Mouse (Mus musculus) left cerebral cortex, postnatal 36 days (tissue): ENCODE measurements around the gene Armc2. TPM values are rescaled to one million over a fixed set of nuclear protein-coding genes. Genes with fewer than 3 reads are reported as not detected.

Source experiments
- DNase-seq, 2 experiments: peaks; one replicate each; pipeline ENCODE4 v3.0.0; 2021 to 2022; ENCODE audit warnings: low spot score in 2 of 2, mixed read lengths in 1 of 2
- intact Hi-C: fragments of 180-260 bp; cut with DNase I; formaldehyde crosslinking; loops from one replicate; pipeline ENCODE4 v1.15.1; 2025
- total RNA-seq, 2 experiments: library from RNA; stranded (reverse); gene quantifications; 2 replicates each; pipeline ENCODE4 v1.2.3; 2021

Gene Armc2
- total RNA-seq, 2 experiments from 2014 or later: 12.8 to 14.7 TPM

DNA sequence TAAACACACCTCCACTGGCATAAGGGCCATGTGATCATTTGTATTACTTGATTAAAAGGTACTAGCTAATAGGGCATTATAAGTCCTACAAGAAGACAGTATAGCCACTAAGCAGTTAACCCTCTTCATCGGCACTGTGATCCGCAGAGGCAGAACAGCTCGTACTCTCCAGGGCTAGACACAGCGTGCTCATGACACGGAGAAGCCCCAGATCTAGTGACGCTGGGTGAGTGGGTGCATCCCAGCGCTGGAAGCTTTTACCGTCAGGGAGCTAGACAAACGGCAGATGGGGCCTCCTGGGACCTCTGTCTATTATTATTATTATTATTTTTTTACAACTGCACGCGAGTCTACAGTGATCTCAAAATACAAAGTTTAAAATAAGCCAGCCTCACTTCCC is 9.1 kb upstream of the Armc2 start:
- intact Hi-C loops: loop anchor here (5.0 kb wide), 1 partner anchor 250 kb away; the partner anchor contains the start of gene Foxo3
- no peak for DNase-seq

DNA sequence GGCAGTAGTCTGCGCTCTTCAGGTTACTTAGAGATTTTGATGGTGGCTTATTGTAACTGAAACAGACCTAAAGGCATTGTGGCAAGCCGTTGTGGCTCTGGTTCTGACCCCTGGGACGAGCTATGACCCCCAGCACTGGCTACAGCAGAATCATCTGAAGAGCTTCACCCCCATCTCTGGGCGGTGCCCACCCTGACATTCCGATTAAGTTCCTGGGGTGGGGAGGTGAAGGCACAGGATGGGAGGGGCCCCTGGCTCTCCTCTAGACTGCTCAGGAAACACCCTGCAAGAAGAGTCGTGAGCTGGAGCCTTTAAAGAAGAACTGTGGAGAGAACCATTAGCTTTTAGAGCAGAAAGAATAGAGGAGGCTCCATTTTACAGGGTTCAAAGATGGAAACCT is 6.2 kb upstream of the Armc2 start:
- no peak for DNase-seq
- intact Hi-C loops: no loop called here

DNA sequence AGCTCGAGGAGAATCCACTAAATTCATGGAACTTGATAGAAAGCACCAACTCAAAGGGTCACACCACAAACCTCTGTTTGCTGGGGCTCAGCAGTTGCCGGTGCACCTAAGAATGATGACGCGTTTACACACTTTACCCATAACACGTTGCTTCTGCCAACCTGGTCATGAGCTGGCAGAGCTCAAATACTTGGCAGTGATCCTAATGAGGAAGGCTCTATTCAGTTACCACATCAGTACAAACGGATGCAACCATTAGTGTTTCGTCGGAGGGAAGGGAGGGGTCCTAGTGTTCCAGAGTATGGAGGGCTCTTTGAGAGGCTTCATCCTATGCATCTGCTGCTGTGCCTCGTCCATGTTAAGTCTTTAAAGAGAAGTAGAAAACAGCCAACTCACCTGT is 3.3 kb upstream of the Armc2 start:
- intact Hi-C loops: no loop called here
- DNase-seq: no peak

DNA sequence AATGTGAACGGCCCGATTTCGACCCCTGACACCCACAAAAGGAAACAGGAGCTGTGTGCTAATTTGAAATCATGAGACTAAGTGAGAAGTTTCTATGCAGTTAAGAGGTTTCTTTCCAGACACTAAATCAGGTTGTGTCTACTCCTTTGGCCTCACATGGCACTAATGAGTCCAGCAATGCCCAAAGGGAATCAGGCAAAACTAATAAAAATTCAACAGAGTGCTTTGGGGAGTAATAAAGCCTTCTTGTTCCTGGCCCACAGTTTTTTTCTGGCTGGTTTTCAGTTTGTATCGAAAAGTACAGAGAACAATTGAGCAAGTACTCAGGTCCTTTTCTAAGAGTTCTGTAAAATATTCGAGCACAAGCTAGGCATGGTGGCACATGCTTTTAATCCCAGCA is 4.2 kb downstream of the Armc2 start:
- DNase-seq: no peak
- intact Hi-C loops: no loop called here

DNA sequence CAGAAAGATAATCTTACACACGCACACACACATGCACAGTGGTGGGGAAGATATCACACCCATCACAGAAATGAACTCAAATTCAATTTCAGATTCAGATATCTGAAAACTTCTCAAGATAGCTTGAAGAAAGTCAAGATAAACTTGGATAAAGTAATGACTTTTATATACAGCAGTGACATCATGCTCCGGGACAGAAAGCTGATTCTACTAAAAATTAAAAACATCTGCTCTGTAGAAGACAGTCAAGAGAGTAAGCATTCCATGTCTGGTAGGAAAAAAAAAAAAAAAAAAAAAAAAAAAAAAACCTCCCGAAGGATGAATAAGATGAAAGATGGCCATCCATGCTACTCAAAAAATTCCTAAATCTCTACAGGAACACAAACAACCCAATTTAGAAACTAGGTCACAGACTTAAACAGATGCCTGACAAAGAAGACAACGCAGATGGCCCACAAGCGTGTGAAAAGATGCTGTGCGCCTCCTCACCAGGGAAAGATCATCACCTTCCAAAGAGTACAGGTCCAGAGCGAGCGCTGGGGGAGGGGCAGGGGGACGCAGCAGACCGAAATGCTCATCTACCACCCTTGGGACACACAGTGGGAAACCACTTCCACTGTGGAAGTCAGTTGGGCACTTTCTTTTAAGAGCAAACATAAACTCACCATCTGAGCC is 7.3 kb downstream of the Armc2 start:
- intact Hi-C loops: no loop called here

DNA sequence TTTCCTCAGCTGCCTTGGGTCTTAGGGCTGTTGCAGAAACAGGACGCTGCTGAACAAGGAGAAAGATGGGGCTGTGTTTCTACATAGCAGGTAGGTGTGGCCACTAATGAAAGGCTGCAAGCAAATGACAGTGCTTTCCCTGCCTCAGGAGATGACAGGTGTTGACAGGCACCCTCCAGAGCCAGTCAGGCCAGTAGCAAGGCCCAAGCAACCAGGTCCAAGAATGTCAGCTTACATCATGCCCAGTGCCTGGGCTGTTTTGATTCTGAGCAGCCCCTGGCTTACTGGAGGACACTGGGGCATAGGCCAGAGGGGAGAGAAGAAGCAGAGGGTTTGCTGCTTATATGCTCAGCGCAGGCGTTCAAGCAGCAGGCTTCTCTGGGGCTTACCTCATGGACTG is 13.0 kb downstream of the Armc2 start:
- no peak for DNase-seq
- intact Hi-C loops: no loop called here

More for the DNA sequence above, 7.3 kb downstream of the Armc2 start:
- peak in 1 of 2 experiments; percentile 21 for DNase-seq

DNA sequence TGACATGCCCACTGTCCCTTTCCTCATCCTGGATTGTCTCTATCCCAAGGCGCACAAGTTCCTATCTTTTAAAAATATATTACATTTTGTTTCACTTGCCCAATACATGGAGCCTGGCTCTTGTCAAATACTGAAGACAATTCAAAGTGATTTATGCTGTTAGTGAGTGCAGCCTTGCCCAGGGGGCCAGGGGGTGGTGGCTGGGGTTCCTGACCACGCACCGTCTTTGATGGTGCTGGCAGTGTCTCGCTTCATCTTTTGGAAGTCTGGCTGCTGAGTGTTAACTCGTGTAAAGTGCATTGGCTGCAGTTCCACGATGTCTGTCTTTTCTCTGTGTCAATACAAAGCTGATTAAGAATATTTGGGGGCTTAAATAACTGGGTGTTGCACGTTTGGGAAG is 13.6 kb downstream of the Armc2 start:
- DNase-seq: no peak
- intact Hi-C loops: no loop called here

DNA sequence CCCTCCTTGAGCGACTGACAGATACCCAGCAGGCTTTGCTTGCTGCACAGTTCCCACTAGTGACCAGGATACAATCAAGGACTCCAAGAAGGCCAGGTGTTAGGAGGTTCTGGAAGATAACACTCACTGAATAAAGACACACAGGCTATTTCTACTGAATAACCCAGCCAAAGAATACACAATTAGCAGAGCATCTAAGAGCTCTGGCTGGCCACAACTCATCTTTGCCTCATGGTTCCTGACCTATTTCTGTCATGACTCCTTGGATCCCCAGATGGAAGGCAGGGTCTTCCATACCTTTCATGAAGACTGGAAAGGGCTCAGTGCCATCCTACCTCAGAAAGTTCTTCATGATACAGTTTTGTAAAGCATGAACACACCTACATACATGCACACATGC is 14.2 kb downstream of the Armc2 start:
- intact Hi-C loops: no loop called here

DNA sequence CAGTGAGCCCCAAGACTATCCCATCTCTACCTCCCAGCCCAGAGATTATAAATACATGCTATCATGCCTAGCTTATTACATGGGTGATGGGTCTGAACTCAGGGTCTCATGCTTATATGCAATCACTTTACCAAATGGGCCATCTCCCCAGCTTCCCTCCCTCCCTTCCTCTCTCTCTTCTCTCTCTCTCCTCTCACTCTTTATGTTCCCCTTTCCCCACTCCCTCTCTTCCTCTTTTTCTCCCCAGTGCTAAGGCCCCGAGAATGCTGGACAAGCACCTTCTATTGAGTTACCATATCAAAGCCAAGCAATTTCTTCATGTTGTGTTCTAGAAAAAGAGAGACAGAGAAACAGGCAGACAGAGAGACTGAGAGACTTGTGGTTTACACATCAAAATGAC is 14.7 kb downstream of the Armc2 start:
- intact Hi-C loops: no loop called here
- DNase-seq: no peak

More for the DNA sequence above, 14.2 kb downstream of the Armc2 start:
- no peak for DNase-seq

DNA sequence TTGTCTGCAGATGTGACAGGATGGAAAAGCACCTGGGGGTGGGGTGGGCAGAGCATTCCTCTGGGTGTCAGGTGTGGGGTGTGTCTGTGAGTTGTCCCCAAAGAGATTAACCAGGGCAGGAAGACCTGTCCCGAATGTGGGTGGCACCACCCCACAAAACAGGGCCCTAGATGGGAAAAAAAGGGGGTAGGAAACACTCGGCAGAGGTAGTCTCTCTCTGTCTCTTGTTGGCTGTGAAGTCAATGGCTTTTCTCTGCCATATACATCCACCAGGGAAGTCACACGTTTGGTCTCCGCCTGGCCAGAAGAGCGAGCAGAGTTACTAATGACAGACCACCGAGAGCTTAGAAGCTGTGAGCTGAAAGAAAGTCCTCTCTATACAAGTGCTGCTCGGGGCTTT is 15.8 kb downstream of the Armc2 start:
- intact Hi-C loops: no loop called here

DNA sequence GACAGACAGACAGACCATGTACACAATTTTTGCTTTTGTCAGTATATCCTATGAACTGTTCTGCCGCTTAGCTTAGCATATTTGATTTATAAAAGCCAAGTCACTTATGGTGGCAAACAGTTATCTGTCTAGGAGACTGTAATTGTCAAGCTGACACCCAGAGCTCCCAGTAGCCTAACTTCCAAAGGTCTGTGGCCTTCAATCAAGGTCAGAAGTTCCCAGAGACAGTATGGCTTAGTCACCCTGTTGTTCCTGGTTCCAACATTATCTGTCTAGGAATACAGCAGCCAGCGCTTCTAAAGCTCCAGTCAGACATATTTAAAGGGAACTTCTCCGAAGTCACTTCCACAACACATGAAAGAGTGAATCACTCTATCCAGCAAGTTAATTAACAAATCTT is 17.0 kb downstream of the Armc2 start:
- intact Hi-C loops: no loop called here
- DNase-seq: no peak

More for the DNA sequence above, 15.8 kb downstream of the Armc2 start:
- no peak for DNase-seq

DNA sequence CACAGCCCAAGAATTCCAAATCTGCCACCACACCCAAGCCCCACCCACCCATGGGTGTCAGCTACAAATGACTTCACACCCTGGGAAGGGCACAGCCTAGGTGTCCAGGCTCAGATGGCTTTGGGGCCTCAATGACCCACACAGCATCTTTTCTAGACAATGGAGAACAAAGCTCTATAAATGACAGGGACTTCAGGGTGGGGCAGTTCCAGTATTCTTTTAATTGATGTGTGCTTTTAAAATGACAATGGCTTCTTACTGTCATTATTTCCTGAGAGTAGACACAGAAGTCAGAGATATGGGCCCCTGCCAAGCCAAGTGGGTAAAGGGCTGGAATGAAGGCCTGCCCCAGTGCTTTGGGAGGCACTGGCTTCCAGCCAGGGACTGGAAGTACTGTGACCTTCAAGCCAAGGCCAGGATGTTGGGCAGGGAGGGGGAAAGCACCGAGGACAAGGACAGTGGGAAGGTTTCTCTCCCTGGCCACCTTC is 20.5 kb downstream of the Armc2 start:
- no peak for DNase-seq
- intact Hi-C loops: no loop called here

DNA sequence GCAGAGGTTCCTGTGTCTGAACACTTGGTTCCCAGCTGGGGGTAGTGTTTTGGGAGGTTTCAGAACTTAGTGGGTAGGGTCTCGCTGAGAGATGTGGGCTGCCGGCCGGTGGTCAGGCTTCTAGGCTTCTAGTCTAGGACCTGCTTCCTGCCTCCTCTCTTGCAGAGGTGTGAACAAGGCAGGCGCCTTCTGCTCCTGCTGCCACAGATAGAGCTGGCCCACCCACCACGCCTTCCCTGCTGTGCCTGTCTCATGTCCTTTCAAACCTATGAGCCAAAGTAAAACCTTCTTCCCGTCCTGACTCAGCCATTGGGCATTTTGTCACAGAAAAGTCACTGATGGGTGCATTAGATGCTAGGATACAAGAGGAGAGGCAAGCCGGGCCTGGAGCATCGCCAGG is 22.1 kb downstream of the Armc2 start:
- no peak for DNase-seq
- intact Hi-C loops: no loop called here

DNA sequence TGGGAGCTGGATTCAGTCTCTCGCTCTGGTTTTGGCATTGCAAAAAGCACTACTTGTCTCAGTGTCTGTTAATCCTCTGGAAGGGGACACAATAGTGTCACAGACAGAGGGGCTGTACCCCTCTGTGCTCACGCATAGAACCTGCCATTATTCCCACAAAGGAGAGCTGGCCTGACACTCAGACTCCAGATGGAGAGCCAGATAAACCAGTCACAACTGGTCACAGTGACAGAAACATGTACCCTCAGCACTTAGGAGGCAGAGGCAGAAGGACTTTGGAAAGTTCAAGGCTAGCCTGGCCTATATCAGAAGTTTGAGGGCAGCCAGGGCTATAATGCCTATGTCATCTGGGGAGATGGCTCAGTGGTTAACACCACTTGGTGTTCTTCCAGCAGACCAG is 23.2 kb downstream of the Armc2 start:
- no peak for DNase-seq
- intact Hi-C loops: no loop called here

DNA sequence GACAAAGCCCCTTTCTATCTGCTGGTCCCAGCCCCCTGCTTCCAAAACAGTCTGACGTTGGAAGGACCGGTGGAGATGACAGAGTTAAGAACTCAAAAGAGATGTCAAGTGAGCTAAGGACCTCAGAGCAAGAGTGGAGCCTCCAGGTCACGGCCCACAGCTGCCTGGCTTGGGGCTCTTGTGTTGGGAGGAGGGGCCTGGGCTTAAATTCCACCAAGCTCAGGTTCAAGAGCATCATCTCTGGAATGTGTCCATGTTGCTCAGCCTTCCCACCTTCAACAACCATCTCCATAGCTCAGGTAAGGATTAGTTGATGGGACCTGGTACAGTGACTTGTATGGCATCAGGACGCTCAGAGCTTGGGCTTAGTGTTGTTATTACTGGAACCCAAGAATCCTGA is 23.7 kb downstream of the Armc2 start:
- DNase-seq: no peak
- intact Hi-C loops: no loop called here

DNA sequence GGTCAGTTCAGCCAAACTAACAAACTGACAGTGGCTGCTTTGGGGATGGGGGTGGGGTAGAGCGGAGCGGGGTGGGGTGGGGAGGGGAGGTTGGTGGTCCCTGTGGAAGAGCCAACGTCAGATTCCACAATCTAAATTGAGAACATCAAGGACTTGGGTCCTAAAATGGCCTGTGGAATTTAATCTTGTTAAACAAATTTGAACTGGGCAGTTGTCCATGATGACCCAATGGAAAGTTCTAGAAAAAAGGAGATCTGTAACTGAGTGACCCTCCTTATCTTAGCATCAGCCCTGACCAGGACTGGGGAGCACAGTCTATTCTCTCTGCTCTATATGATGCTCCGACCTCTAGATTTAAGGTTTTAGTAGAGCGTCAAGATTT is 26.2 kb downstream of the Armc2 start:
- intact Hi-C loops: no loop called here
- no peak for DNase-seq

DNA sequence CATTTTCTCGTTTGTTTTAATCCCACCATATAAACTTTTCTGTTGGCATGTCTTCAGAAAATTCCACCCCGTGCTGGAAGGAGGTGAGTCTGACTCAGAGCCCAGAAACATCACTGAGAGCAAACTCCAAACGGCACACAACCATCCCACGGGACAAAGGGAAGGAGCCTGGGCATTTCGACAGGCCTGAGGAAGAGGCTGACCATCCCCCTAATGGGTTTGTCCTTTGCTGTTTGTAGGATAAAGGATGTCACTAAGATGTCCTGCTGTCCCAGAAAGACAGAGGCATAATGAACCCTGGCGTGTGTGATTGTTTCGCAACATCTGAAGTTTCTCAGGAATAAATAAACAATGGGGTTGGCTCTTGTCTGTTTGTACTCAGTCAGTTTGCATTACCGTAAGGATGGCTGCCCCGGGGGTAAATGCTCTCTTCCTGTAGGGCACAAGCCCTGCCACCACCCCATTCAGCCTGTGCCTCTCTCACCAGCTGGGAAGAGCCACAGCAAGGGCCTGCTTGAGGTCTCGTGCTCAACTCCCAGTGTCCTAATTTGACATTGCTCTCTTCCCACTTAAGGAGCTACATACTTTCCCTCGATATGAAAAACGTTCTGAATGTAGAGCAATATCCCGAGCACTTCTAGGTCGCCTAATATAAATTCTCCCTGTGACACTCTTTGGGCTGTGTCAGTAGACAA is 26.7 kb downstream of the Armc2 start:
- intact Hi-C loops: no loop called here

DNA sequence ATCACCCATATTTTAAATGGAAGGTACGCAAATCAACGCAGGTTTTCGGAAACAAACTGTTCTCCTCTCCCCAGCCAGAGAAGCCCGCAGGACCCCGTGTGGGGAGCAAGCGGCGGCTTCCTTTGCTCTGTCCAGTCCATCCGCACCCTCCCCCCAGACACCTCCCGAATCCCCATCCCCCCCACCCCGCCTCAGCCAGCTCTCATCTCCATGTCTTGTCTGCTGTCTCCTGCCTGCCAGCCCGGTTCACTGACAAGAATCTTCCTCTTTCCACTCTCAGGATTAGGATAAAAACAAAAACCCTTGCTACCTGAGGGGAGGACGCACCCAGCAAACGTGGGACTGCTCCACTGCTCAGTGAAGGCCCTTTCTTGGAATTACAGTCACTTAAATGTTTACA is 27.3 kb downstream of the Armc2 start:
- intact Hi-C loops: no loop called here
- no peak for DNase-seq

More for the DNA sequence above, 26.7 kb downstream of the Armc2 start:
- no peak for DNase-seq

DNA sequence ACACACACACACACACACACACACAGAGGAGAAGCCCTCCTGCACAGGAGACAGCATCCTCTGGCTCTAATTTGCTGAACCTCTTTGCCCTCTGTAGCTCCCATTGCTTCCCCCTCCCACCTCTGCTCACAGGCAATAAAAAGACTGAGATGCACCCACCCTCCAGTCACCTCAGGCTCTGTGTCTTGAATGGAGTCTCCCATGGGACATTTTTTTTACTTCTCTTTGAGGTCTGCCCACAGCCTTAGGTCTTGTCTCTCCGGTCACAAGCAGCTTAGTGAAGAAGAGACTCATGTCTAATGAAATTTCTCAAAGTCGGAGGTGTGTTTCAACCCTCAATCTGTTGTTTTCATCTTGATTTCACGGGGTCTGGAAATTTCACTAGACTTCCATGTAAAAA is 29.3 kb downstream of the Armc2 start:
- intact Hi-C loops: no loop called here
- no peak for DNase-seq

DNA sequence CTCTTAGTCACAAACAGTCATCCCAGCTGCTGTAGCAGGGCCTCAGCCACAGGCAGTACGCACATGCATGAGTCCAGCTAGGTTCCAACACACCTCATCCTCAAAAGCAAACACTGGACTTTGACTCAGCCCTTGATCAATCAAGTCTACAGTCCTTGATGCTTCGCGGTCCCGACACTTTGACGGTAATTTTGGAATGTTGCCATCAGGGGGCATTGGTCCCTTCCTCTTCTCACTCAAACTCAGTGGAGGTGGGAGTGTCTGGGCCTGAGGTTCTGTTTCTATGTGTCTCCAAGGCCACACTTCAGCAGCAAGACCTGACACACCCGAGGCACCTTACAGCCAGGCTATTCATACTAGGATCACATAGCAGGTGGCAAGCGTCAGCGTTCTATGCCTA is 32.1 kb downstream of the Armc2 start:
- no peak for DNase-seq
- intact Hi-C loops: no loop called here

DNA sequence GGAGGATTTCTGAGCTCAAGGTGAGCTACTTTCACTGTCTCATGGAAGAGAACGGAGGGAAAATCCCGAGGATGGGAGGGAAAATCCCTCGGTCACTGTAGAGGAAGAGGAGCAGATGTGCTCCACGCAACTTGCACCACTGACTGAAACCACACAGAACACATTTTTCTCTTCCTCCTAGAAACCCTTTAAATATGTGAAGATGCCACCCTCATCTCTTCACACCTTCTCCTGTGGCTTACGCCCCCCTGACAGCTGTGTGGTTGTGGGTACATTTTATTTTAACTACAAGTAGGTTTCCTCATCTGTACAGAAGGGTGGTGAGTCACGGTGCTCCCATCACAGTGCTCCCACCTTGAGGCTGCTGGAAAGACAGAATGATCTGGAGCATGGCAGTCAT is 34.0 kb downstream of the Armc2 start:
- intact Hi-C loops: loop anchor here (5.0 kb wide), 3 partner anchors 52 to 293 kb away; partner anchors contain the start of gene Foxo3
- peak; percentile 49 to 54 for DNase-seq
